Mouse (Mus musculus): ENCODE data around the gene Sbsn. TPM values are rescaled to one million over a fixed set of nuclear protein-coding genes. Genes with fewer than 3 reads are reported as not detected.

Sbsn gene
- polyA plus RNA-seq, 1 experiment from 2014 or later = 1.2 TPM

- Histone ChIP-seq H3K4me3 (no peak overlapping the region), H3K27me3 (peaks cover under 1% of the 10 kb centered on the region; the same call in 1 of the 2 replicates), H3K9ac (no peak overlapping the region), H3K4me2 (no peak overlapping the region), H3K9me3 (replicated peaks) (peaks cover 7% of the 10 kb centered on the region), H3K4me1 (replicated peaks) (no peaks in the 10 kb centered on the region; the same call in 1 of the 2 replicates), H3K36me3 (peaks cover 10% of the 10 kb centered on the region), H3K27ac (no peak overlapping the region)
- ATAC-seq (replicated peaks; ENCODE audit: insufficient number of reproducible peaks, insufficient read depth, low FRiP score, low read depth) = no peak
- WGBS = 24% methylated on average over 4 of the region's 4 CpGs
Measured at GRCm38 (mm10) chr7:30758853-30759252, 7.6 kb downstream of the Sbsn start.

GRCm38 (mm10) chr7:30761769-30762352, 10.6 kb downstream of the Sbsn start:
- Histone ChIP-seq H3K4me3 (no peak overlapping the region), H3K36me3 (no peaks in the 10 kb centered on the region), H3K4me2 (no peak overlapping the region), H3K4me1 (replicated peaks) (no peaks in the 10 kb centered on the region; the same call in 1 of the 2 replicates), H3K9me3 (replicated peaks) (no peaks in the 10 kb centered on the region), H3K27me3 (peaks cover 3% of the 10 kb centered on the region), H3K27ac (no peak overlapping the region), H3K9ac (no peak overlapping the region)
- 40% methylated on average over 4 of the region's 4 CpGs for WGBS
- no peak for ATAC-seq (replicated peaks; ENCODE audit: insufficient number of reproducible peaks, insufficient read depth, low FRiP score, low read depth)

- Histone ChIP-seq H3K4me1 (replicated peaks) (no peaks in the 10 kb centered on the region; the same call in 1 of the 2 replicates), H3K4me2 (no peak within 1 kb of the TSS), H3K9me3 (replicated peaks) (no peaks in the 10 kb centered on the region), H3K4me3 (no peak within 1 kb of the TSS), H3K36me3 (no peaks in the 10 kb centered on the region), H3K9ac (no peak within 1 kb of the TSS), H3K27ac (no peak within 1 kb of the TSS), H3K27me3 (peaks cover 3% of the 10 kb centered on the region)
- ATAC-seq (replicated peaks; ENCODE audit: insufficient number of reproducible peaks, insufficient read depth, low FRiP score, low read depth) = no peak
- WGBS = 58% methylated on average over 5 of the region's 5 CpGs
Measured at GRCm38 (mm10) chr7:30763456-30763855, 12.2 kb downstream of the Sbsn start, which contains the start of gene Dmkn. Dmkn (plus strand) TSS chr7:30763756.

- WGBS = 34% methylated on average over 11 of the region's 11 CpGs
- no peak overlapping the region for H3K27ac ChIP-seq
- no peak for ATAC-seq (replicated peaks; ENCODE audit: insufficient number of reproducible peaks, insufficient read depth, low FRiP score, low read depth)
- no peaks in the 10 kb centered on the region for H3K36me3 ChIP-seq
- H3K4me3 ChIP-seq = no peak overlapping the region
- H3K27me3 ChIP-seq = peaks cover 3% of the 10 kb centered on the region
- no peak overlapping the region for H3K9ac ChIP-seq
- no peaks in the 10 kb centered on the region; the same call in 1 of the 2 replicates for H3K4me1 ChIP-seq (replicated peaks)
- no peak overlapping the region for H3K4me2 ChIP-seq
- no peaks in the 10 kb centered on the region for H3K9me3 ChIP-seq (replicated peaks)
Measured at GRCm38 (mm10) chr7:30765173-30765572, 13.9 kb downstream of the Sbsn start.

- Histone ChIP-seq H3K4me3 (no peak overlapping the region), H3K9me3 (replicated peaks) (no peaks in the 10 kb centered on the region), H3K4me1 (replicated peaks) (no peaks in the 10 kb centered on the region; the same call in 1 of the 2 replicates), H3K4me2 (no peak overlapping the region), H3K27ac (no peak overlapping the region), H3K9ac (no peak overlapping the region), H3K27me3 (peaks cover 3% of the 10 kb centered on the region), H3K36me3 (no peaks in the 10 kb centered on the region)
- 82% methylated on average over 4 of the region's 4 CpGs for WGBS
- no peak for ATAC-seq (replicated peaks; ENCODE audit: insufficient number of reproducible peaks, insufficient read depth, low FRiP score, low read depth)
Measured at GRCm38 (mm10) chr7:30766408-30766807, 15.1 kb downstream of the Sbsn start.

GRCm38 (mm10) chr7:30769236-30769635, 18.0 kb downstream of the Sbsn start:
- H3K9me3 ChIP-seq (replicated peaks) = no peaks in the 10 kb centered on the region
- H3K27ac ChIP-seq = no peak overlapping the region
- WGBS = 22% methylated on average over 9 of the region's 9 CpGs
- no peak for ATAC-seq (replicated peaks; ENCODE audit: insufficient number of reproducible peaks, insufficient read depth, low FRiP score, low read depth)
- no peaks in the 10 kb centered on the region for H3K36me3 ChIP-seq
- H3K27me3 ChIP-seq = no peaks in the 10 kb centered on the region; the same call in 1 of the 2 replicates
- H3K9ac ChIP-seq = no peak overlapping the region
- no peak overlapping the region for H3K4me2 ChIP-seq
- H3K4me1 ChIP-seq (replicated peaks) = no peaks in the 10 kb centered on the region
- no peak overlapping the region for H3K4me3 ChIP-seq

- Histone ChIP-seq H3K9me3 (replicated peaks) (no peaks in the 10 kb centered on the region), H3K36me3 (no peaks in the 10 kb centered on the region), H3K27me3 (no peaks in the 10 kb centered on the region), H3K4me3 (no peak overlapping the region), H3K27ac (no peak overlapping the region), H3K4me1 (replicated peaks) (no peaks in the 10 kb centered on the region), H3K9ac (no peak overlapping the region), H3K4me2 (no peak overlapping the region)
- no peak for ATAC-seq (replicated peaks; ENCODE audit: insufficient number of reproducible peaks, insufficient read depth, low FRiP score, low read depth)
- WGBS = 73% methylated on average over 9 of the region's 9 CpGs
Measured at GRCm38 (mm10) chr7:30776104-30776503, 24.8 kb downstream of the Sbsn start.

GRCm38 (mm10) chr7:30777081-30777579, 25.9 kb downstream of the Sbsn start:
- no peaks in the 10 kb centered on the region for H3K27me3 ChIP-seq
- H3K4me1 ChIP-seq (replicated peaks) = no peaks in the 10 kb centered on the region
- H3K4me2 ChIP-seq = no peak overlapping the region
- H3K9ac ChIP-seq = no peak overlapping the region
- no peak overlapping the region for H3K27ac ChIP-seq
- no peaks in the 10 kb centered on the region for H3K9me3 ChIP-seq (replicated peaks)
- ATAC-seq (replicated peaks; ENCODE audit: insufficient number of reproducible peaks, insufficient read depth, low FRiP score, low read depth) = no peak
- H3K36me3 ChIP-seq = no peaks in the 10 kb centered on the region
- 45% methylated on average over 7 of the region's 7 CpGs for WGBS
- H3K4me3 ChIP-seq = no peak overlapping the region

- ATAC-seq (replicated peaks; ENCODE audit: insufficient number of reproducible peaks, insufficient read depth, low FRiP score, low read depth) = no peak
Measured at GRCm38 (mm10) chr7:30777911-30778310, 26.6 kb downstream of the Sbsn start.

GRCm38 (mm10) chr7:30781792-30782191, 30.5 kb downstream of the Sbsn start:
- Histone ChIP-seq H3K9ac (no peak overlapping the region), H3K36me3 (no peaks in the 10 kb centered on the region), H3K4me3 (no peak overlapping the region), H3K4me2 (no peak overlapping the region), H3K27me3 (no peaks in the 10 kb centered on the region), H3K27ac (no peak overlapping the region), H3K4me1 (replicated peaks) (no peaks in the 10 kb centered on the region), H3K9me3 (replicated peaks) (no peaks in the 10 kb centered on the region)
- 61% methylated on average over 4 of the region's 4 CpGs for WGBS
- no peak for ATAC-seq (replicated peaks; ENCODE audit: insufficient number of reproducible peaks, insufficient read depth, low FRiP score, low read depth)

More at GRCm38 (mm10) chr7:30777911-30778310, 26.6 kb downstream of the Sbsn start:
- Histone ChIP-seq H3K4me1 (replicated peaks) (no peaks in the 10 kb centered on the region), H3K4me2 (no peak overlapping the region), H3K36me3 (no peaks in the 10 kb centered on the region), H3K9ac (no peak overlapping the region), H3K27me3 (no peaks in the 10 kb centered on the region), H3K27ac (no peak overlapping the region), H3K9me3 (replicated peaks) (no peaks in the 10 kb centered on the region), H3K4me3 (no peak overlapping the region)
- 75% methylated on average over 1 of the region's 1 CpGs for WGBS

GRCm38 (mm10) chr7:30782658-30783057, 31.4 kb downstream of the Sbsn start:
- H3K4me3 ChIP-seq = no peak overlapping the region
- H3K27ac ChIP-seq = no peak overlapping the region
- no peaks in the 10 kb centered on the region for H3K4me1 ChIP-seq (replicated peaks)
- H3K9me3 ChIP-seq (replicated peaks) = no peaks in the 10 kb centered on the region
- no peak overlapping the region for H3K9ac ChIP-seq
- ATAC-seq (replicated peaks; ENCODE audit: insufficient number of reproducible peaks, insufficient read depth, low FRiP score, low read depth) = no peak
- H3K27me3 ChIP-seq = no peaks in the 10 kb centered on the region
- H3K36me3 ChIP-seq = no peaks in the 10 kb centered on the region
- H3K4me2 ChIP-seq = no peak overlapping the region
- WGBS = 67% methylated on average over 3 of the region's 3 CpGs

- ATAC-seq (replicated peaks; ENCODE audit: insufficient number of reproducible peaks, insufficient read depth, low FRiP score, low read depth) = no peak
- 72% methylated on average over 1 of the region's 1 CpGs for WGBS
Measured at GRCm38 (mm10) chr7:30785154-30785553, 33.9 kb downstream of the Sbsn start.

More at GRCm38 (mm10) chr7:30785154-30785553, 33.9 kb downstream of the Sbsn start:
- no peaks in the 10 kb centered on the region for H3K9me3 ChIP-seq (replicated peaks)
- no peak overlapping the region for H3K27ac ChIP-seq
- H3K4me2 ChIP-seq = no peak overlapping the region
- no peaks in the 10 kb centered on the region for H3K36me3 ChIP-seq
- H3K4me3 ChIP-seq = no peak overlapping the region
- peaks cover 9% of the 10 kb centered on the region; the same call in 1 of the 2 replicates for H3K27me3 ChIP-seq
- H3K9ac ChIP-seq = no peak overlapping the region
- no peaks in the 10 kb centered on the region for H3K4me1 ChIP-seq (replicated peaks)

Measured in heart, embryonic 15.5 days (tissue).